Mouse (Mus musculus): ENCODE data around the gene Zfp947. TPM values are rescaled to one million over a fixed set of nuclear protein-coding genes. Genes with fewer than 3 reads are reported as not detected.
"Not testable (repeated sequence)": the region's sequence is repeated elsewhere in the genome, so short reads cannot be mapped to it uniquely, and the experiment has no call there.

Gene Zfp947
- polyA plus RNA-seq (2015; fragmentation: Nextera tagmentation; extraction: Ambion mirVana) = 1.1 and 1.2 TPM in 2 replicates

GRCm38 (mm10) chr17:22165722-22166294 lies at the start of gene Zfp947:
Gene Zfp947 (minus strand): TSS chr17:22166190.
- WGBS = 1% methylated on average over 16 of the region's 16 CpGs
- ATAC-seq (ENCODE audit: low read depth) = peak; percentile 92
- peak within 1 kb of the TSS; percentile 73 for H3K9ac ChIP-seq
- not testable (repeated sequence) for H3K27ac ChIP-seq (replicated peaks); H3K4me1 ChIP-seq (replicated peaks); H3K27me3 ChIP-seq; H3K9me3 ChIP-seq; H3K36me3 ChIP-seq
- H3K4me2 ChIP-seq = peak within 1 kb of the TSS; percentile 64
- peak within 1 kb of the TSS; percentile 55 for H3K4me3 ChIP-seq

- H3K4me2 ChIP-seq = peak overlapping the region; percentile 64
- not testable (repeated sequence) for H3K9me3 ChIP-seq; H3K36me3 ChIP-seq; H3K27me3 ChIP-seq; H3K4me1 ChIP-seq (replicated peaks); H3K27ac ChIP-seq (replicated peaks)
- 9% methylated on average over 3 of the region's 3 CpGs for WGBS
- peak; percentile 79 for ATAC-seq (ENCODE audit: low read depth)
- H3K9ac ChIP-seq = peak overlapping the region; percentile 73
- H3K4me3 ChIP-seq = peak overlapping the region; percentile 55
Observed at GRCm38 (mm10) chr17:22165304-22165703, 686 bp downstream of the Zfp947 start.

- not testable (repeated sequence) for H3K4me2 ChIP-seq; H3K27me3 ChIP-seq; H3K36me3 ChIP-seq; H3K27ac ChIP-seq (replicated peaks); H3K4me3 ChIP-seq; H3K4me1 ChIP-seq (replicated peaks); H3K9ac ChIP-seq; ATAC-seq (ENCODE audit: low read depth); H3K9me3 ChIP-seq
- WGBS = 62% methylated on average over 4 of the region's 4 CpGs
Observed at GRCm38 (mm10) chr17:22153951-22154350, 12.0 kb downstream of the Zfp947 start.

- Histone ChIP-seq H3K27me3 (no peaks in the 10 kb centered on the region), H3K4me2 (no peak overlapping the region), H3K4me1 (replicated peaks) (no peaks in the 10 kb centered on the region), H3K9ac (no peak overlapping the region), H3K9me3 (no peaks in the 10 kb centered on the region), H3K36me3 (no peaks in the 10 kb centered on the region), H3K4me3 (no peak overlapping the region), H3K27ac (replicated peaks) (no peak overlapping the region)
- ATAC-seq (ENCODE audit: low read depth) = no peak
Observed at GRCm38 (mm10) chr17:22118770-22119169, 47.2 kb downstream of the Zfp947 start.

Other genes with a start within 250 kb of the Zfp947 start
- gene Zfp942, start 203.7 kb downstream of the Zfp947 start, polyA plus RNA-seq (2015; fragmentation: Nextera tagmentation; extraction: Ambion mirVana) = 18.5 and 20.9 TPM in 2 replicates
- gene Zfp943, start 203.6 kb downstream of the Zfp947 start, polyA plus RNA-seq (2015; fragmentation: Nextera tagmentation; extraction: Ambion mirVana) = 19.0 and 21.3 TPM in 2 replicates
- gene Zfp994, start 59.4 kb upstream of the Zfp947 start, polyA plus RNA-seq (2015; fragmentation: Nextera tagmentation; extraction: Ambion mirVana) = 3.8 and 4.5 TPM in 2 replicates
- 10.9 and 11.8 TPM in 2 replicates for gene CT030661.1, start 148.6 kb upstream of the Zfp947 start, polyA plus RNA-seq (2015; fragmentation: Nextera tagmentation; extraction: Ambion mirVana)
- 14.2 TPM in 2 replicates for gene Zfp944, start 195.2 kb upstream of the Zfp947 start, polyA plus RNA-seq (2015; fragmentation: Nextera tagmentation; extraction: Ambion mirVana)
- gene Zfp758, start 195.3 kb upstream of the Zfp947 start, polyA plus RNA-seq (2015; fragmentation: Nextera tagmentation; extraction: Ambion mirVana) = 8.3 and 8.4 TPM in 2 replicates

All from neural tube, embryonic 13.5 days (tissue).